Mouse (Mus musculus) erythroblast, embryonic 14.5 days (primary cell): ENCODE data around the gene Serpina16.

Experiments used
- GATA1 ChIP-seq: IDR thresholded peaks from 2 replicates; pipeline ENCODE4 v1.6.1; 2012; ENCODE audit warnings: low read length, inconsistent platforms, mixed read lengths
- TAL1 ChIP-seq: IDR thresholded peaks from 3 replicates; pipeline ENCODE4 v1.6.1; 2012; ENCODE audit warnings: low read length, inconsistent platforms, mixed read lengths

GRCm38 (mm10) chr12:103643818-103644217 lies 32.1 kb downstream of the Serpina16 start:
- TF ChIP-seq TAL1 (no peak), GATA1 (no peak)
